Mouse (Mus musculus): ENCODE measurements around the gene Pum3. TPM values are rescaled to one million over a fixed set of nuclear protein-coding genes. Genes with fewer than 3 reads are reported as not detected.

Pum3 gene
- polyA plus RNA-seq (2015; fragmentation: Nextera tagmentation; extraction: Ambion mirVana): 34.7 and 47.8 TPM in 2 replicates

DNA sequence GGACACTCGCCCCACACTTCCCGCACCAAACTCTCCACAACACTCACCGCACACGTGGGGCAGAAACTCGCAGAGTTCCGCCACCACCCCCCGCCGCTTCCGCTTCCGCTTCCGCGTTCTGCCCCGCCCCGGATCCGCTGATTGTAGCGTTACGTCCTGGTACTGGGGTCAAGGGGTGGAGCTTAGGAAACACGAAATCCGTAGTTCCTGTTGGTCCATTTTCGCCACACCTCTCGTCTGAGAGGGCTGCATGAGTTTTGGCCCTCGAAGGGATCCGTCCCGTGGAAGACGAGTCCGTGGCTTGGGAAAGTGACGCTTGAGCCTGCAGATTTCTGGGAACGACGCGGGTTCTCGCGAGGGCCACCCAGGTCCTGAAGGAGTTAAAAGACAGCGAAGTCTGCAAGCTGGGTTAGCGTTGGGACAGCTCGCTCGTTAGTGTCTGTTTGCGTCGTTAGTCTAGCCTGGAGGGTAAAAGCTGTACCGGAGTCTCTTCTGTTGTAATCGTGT, at the start of gene Pum3:
Gene Pum3 (minus strand): TSS at position 81 of the 507 bp plus-strand sequence.
- Histone ChIP-seq H3K4me1 (ENCODE audit: control insufficient read depth, insufficient read depth, low read length) (peaks cover 14% of the 10 kb centered on the region), H3K36me3 (ENCODE audit: control insufficient read depth, insufficient read depth) (peaks cover 10% of the 10 kb centered on the region), H3K4me3 (ENCODE audit: low read length) (peak within 1 kb of the TSS; percentile 98), H3K9ac (ENCODE audit: low read length) (peak within 1 kb of the TSS; percentile 92), H3K27me3 (ENCODE audit: control insufficient read depth, insufficient read depth, low read length) (no peaks in the 10 kb centered on the region), H3K4me2 (ENCODE audit: low read depth, low read length) (peak within 1 kb of the TSS; percentile 98), H3K27ac (ENCODE audit: low read length) (peak within 1 kb of the TSS; percentile 96), H3K9me3 (replicated peaks; ENCODE audit: control insufficient read depth, low read length) (no peaks in the 10 kb centered on the region)
- peak; percentile 97 for ATAC-seq (replicated peaks; ENCODE audit: extremely low read depth, insufficient read depth, low FRiP score)
- WGBS: under 1% methylated on average over 40 of the region's 40 CpGs

DNA sequence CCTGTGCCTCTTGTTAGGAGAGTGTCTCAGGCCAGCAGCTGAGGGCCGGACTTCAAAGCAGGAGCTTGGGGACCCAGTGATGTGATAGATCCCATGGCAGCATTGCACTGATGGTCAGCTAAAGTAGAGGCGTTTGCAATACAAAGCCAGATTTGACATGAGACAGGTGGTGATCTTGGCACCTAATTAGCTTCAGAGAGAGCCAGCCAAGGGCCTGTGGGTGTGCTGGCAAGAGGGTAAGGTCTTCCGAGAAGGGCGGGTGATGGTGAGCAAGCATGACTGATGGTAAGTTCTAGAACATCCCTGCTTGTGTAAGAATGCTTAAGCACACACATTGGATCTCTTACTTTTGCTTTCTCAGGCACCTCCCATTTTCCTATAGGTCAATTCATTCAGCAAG, 37.1 kb upstream of the Pum3 start:
- Histone ChIP-seq H3K27me3 (ENCODE audit: control insufficient read depth, insufficient read depth, low read length) (no peaks in the 10 kb centered on the region), H3K4me1 (ENCODE audit: control insufficient read depth, insufficient read depth, low read length) (no peaks in the 10 kb centered on the region), H3K36me3 (ENCODE audit: control insufficient read depth, insufficient read depth) (no peaks in the 10 kb centered on the region), H3K9me3 (replicated peaks; ENCODE audit: control insufficient read depth, low read length) (no peaks in the 10 kb centered on the region), H3K27ac (ENCODE audit: low read length) (no peak overlapping the region), H3K9ac (ENCODE audit: low read length) (no peak overlapping the region), H3K4me2 (ENCODE audit: low read depth, low read length) (no peak overlapping the region), H3K4me3 (ENCODE audit: low read length) (no peak overlapping the region)
- no peak for ATAC-seq (replicated peaks; ENCODE audit: extremely low read depth, insufficient read depth, low FRiP score)
- 71% methylated on average over 4 of the region's 4 CpGs for WGBS

DNA sequence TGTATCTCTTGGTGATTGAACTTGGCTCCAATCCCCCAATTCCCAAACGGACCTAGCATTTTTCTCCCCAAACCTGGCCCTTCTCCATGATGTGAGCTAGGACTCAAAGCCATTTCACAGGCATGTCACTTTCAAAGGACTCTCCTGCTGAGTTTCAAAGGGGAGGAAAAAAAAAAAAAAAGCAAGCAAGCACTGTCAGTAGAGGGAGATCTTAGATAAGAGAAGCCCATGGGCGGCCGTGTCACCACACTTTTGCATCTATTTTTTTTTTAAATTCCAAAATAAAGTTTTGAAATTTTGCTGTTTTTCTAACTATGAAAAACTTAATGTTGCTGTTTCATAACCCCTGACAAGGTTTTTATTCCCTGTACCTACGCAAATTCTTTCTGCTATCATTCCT, 33.0 kb upstream of the Pum3 start:
- WGBS: 46% methylated on average over 4 of the region's 4 CpGs
- ATAC-seq (replicated peaks; ENCODE audit: extremely low read depth, insufficient read depth, low FRiP score): no peak

DNA sequence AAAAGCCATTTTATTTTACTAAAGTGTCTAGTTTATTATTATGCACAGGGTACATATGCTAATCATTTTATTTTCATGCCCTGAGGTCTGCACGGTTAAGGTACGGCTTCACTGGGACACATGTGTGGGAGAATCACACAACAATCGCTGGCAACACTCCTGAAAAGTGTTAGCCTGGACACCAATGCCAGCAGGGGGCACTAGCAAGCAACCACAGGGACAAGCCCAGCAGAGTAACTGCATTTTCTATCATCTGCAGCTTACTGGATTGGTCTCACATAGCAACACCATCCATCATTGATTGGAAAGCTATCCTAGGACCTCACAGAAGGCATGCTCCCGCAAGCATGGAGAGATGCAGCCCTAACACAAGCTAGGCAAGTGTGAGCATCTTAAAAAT, 20.8 kb upstream of the Pum3 start:
- Histone ChIP-seq H3K4me3 (ENCODE audit: low read length) (no peak overlapping the region), H3K4me1 (ENCODE audit: control insufficient read depth, insufficient read depth, low read length) (no peaks in the 10 kb centered on the region), H3K9me3 (replicated peaks; ENCODE audit: control insufficient read depth, low read length) (0 out of 2 replicates have a peak, but pooled peaks cover 3% of the 10 kb centered on the region), H3K4me2 (ENCODE audit: low read depth, low read length) (no peak overlapping the region), H3K27ac (ENCODE audit: low read length) (no peak overlapping the region), H3K9ac (ENCODE audit: low read length) (no peak overlapping the region), H3K36me3 (ENCODE audit: control insufficient read depth, insufficient read depth) (no peaks in the 10 kb centered on the region), H3K27me3 (ENCODE audit: control insufficient read depth, insufficient read depth, low read length) (no peaks in the 10 kb centered on the region)
- WGBS: 32% methylated on average over 4 of the region's 4 CpGs
- ATAC-seq (replicated peaks; ENCODE audit: extremely low read depth, insufficient read depth, low FRiP score): no peak

More for the DNA sequence above, 33.0 kb upstream of the Pum3 start:
- no peak overlapping the region for H3K4me3 ChIP-seq (ENCODE audit: low read length)
- H3K27me3 ChIP-seq (ENCODE audit: control insufficient read depth, insufficient read depth, low read length): no peaks in the 10 kb centered on the region; the same call in 1 of the 2 replicates
- no peak overlapping the region for H3K9ac ChIP-seq (ENCODE audit: low read length)
- no peaks in the 10 kb centered on the region for H3K9me3 ChIP-seq (replicated peaks; ENCODE audit: control insufficient read depth, low read length)
- no peaks in the 10 kb centered on the region for H3K36me3 ChIP-seq (ENCODE audit: control insufficient read depth, insufficient read depth)
- H3K27ac ChIP-seq (ENCODE audit: low read length): no peak overlapping the region
- H3K4me1 ChIP-seq (ENCODE audit: control insufficient read depth, insufficient read depth, low read length): no peaks in the 10 kb centered on the region
- no peak overlapping the region for H3K4me2 ChIP-seq (ENCODE audit: low read depth, low read length)

DNA sequence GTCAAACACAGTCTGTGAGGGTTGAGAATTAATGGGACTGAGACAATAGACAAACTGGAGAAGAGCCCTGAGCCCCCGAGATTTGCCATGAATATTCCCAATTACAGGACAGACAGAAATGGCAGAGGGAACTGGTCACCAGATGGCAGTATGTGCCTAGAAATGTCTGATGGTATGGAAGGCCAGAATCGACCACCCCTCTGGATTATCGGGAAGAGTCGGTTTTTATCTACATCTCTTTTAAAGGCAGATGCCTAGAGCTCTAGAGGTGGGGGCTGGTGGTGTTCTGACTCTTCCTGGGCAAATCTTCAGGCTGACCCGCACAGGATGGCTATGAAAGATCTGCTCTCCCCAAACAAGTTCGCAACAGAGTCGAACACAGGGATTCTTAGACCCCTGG, 17.9 kb upstream of the Pum3 start:
- no peak overlapping the region for H3K4me3 ChIP-seq (ENCODE audit: low read length)
- WGBS: 31% methylated on average over 7 of the region's 7 CpGs
- ATAC-seq (replicated peaks; ENCODE audit: extremely low read depth, insufficient read depth, low FRiP score): no peak
- H3K4me1 ChIP-seq (ENCODE audit: control insufficient read depth, insufficient read depth, low read length): no peaks in the 10 kb centered on the region
- H3K4me2 ChIP-seq (ENCODE audit: low read depth, low read length): no peak overlapping the region; the same call in 1 of the 2 replicates
- no peak overlapping the region for H3K9ac ChIP-seq (ENCODE audit: low read length)
- no peaks in the 10 kb centered on the region for H3K27me3 ChIP-seq (ENCODE audit: control insufficient read depth, insufficient read depth, low read length)
- no peaks in the 10 kb centered on the region for H3K9me3 ChIP-seq (replicated peaks; ENCODE audit: control insufficient read depth, low read length)
- H3K36me3 ChIP-seq (ENCODE audit: control insufficient read depth, insufficient read depth): no peaks in the 10 kb centered on the region
- H3K27ac ChIP-seq (ENCODE audit: low read length): no peak overlapping the region

DNA sequence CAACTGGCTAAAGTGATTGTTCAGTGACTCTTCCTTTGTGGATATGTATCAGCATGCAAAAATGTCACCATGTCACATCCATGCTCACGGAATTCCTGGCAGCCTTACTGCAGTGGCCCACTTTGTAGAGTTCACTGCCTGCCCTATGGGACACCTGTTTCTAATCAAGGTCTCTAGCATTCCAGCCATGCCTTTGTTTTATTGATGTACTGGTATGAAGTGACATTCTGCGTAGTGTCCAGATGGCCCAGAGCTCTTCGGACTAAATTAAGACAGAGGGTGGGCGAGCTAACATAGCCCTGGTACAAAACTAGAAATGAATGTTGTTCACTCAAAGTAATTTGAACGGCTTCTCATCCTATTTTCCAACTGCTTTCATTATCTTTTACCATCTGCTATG, 11.5 kb upstream of the Pum3 start:
- H3K36me3 ChIP-seq (ENCODE audit: control insufficient read depth, insufficient read depth): no peaks in the 10 kb centered on the region
- H3K4me2 ChIP-seq (ENCODE audit: low read depth, low read length): no peak overlapping the region
- no peak overlapping the region for H3K9ac ChIP-seq (ENCODE audit: low read length)
- H3K4me1 ChIP-seq (ENCODE audit: control insufficient read depth, insufficient read depth, low read length): peaks cover 3% of the 10 kb centered on the region
- WGBS: 58% methylated on average over 5 of the region's 5 CpGs
- H3K4me3 ChIP-seq (ENCODE audit: low read length): no peak overlapping the region
- no peaks in the 10 kb centered on the region for H3K27me3 ChIP-seq (ENCODE audit: control insufficient read depth, insufficient read depth, low read length)
- H3K9me3 ChIP-seq (replicated peaks; ENCODE audit: control insufficient read depth, low read length): no peaks in the 10 kb centered on the region
- ATAC-seq (replicated peaks; ENCODE audit: extremely low read depth, insufficient read depth, low FRiP score): peak; percentile 79
- peak overlapping the region; percentile 40 for H3K27ac ChIP-seq (ENCODE audit: low read length)

DNA sequence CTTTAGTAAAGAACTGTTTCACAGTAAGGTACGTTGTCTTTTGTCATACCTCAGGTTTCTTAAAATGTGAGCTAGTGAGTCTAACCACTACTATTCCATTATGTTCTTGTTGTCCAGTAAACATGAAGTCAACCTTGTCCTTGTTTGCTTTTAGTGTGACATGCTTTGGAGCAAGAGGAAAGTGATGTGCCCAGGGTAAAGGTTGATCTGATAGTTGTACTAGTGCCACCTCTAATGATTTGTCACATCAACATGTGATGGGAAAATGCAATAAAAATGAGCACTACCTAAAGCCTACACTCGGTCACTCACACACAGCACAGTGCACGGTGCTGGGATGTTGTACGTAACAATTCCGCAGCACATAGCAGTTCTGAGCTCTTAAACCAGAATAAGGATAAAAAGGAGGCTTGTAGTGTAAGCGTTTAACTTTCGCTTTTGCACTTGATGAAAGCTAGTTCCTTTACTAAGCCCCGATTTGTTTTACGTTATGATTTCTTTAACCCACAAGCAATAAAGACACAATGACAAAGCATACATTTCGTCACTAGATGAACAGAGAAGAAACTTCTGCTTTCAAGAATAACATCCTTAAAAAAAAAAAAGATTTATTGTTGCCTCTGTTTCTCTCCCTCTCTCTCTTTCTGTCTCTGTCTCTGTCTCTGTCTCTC, 8.5 kb upstream of the Pum3 start:
- no peak overlapping the region for H3K4me2 ChIP-seq (ENCODE audit: low read depth, low read length)
- no peaks in the 10 kb centered on the region for H3K36me3 ChIP-seq (ENCODE audit: control insufficient read depth, insufficient read depth)
- whole genome bisulfite sequencing: 78% methylated on average over 10 of the region's 10 CpGs
- H3K9me3 ChIP-seq (replicated peaks; ENCODE audit: control insufficient read depth, low read length): no peaks in the 10 kb centered on the region
- H3K9ac ChIP-seq (ENCODE audit: low read length): no peak overlapping the region
- no peak overlapping the region for H3K4me3 ChIP-seq (ENCODE audit: low read length)
- no peaks in the 10 kb centered on the region for H3K27me3 ChIP-seq (ENCODE audit: control insufficient read depth, insufficient read depth, low read length)
- peaks cover 3% of the 10 kb centered on the region for H3K4me1 ChIP-seq (ENCODE audit: control insufficient read depth, insufficient read depth, low read length)
- no peak overlapping the region for H3K27ac ChIP-seq (ENCODE audit: low read length)
- no peak for ATAC-seq (replicated peaks; ENCODE audit: extremely low read depth, insufficient read depth, low FRiP score)

DNA sequence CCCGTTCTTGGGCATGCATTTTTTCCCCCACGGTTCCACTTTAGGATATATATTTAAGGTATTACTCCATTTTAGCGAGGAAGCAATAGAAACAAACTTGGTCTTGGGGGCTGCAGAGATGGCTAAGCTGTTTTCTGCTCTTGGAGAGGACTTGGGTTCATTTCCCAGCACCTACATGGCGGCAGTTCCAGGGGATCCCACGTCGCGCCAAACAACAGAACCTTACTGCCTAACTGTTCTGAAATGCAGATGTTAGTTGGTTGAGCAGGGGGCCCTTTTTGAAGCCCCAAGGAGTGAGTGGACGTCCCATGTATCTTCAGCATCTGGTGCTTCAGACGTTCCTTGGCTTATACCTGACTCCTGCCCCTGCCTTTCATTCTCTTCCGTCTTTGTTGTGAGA, 781 bp upstream of the Pum3 start:
- H3K27ac ChIP-seq (ENCODE audit: low read length): peak overlapping the region; percentile 96
- peak overlapping the region; percentile 98 for H3K4me3 ChIP-seq (ENCODE audit: low read length)
- H3K36me3 ChIP-seq (ENCODE audit: control insufficient read depth, insufficient read depth): peaks cover 6% of the 10 kb centered on the region
- ATAC-seq (replicated peaks; ENCODE audit: extremely low read depth, insufficient read depth, low FRiP score): no peak
- no peaks in the 10 kb centered on the region for H3K27me3 ChIP-seq (ENCODE audit: control insufficient read depth, insufficient read depth, low read length)
- H3K4me1 ChIP-seq (ENCODE audit: control insufficient read depth, insufficient read depth, low read length): peaks cover 14% of the 10 kb centered on the region
- peak overlapping the region; percentile 98 for H3K4me2 ChIP-seq (ENCODE audit: low read depth, low read length)
- no peaks in the 10 kb centered on the region for H3K9me3 ChIP-seq (replicated peaks; ENCODE audit: control insufficient read depth, low read length)
- under 1% methylated on average over 10 of the region's 10 CpGs for WGBS
- H3K9ac ChIP-seq (ENCODE audit: low read length): peak overlapping the region; percentile 92

DNA sequence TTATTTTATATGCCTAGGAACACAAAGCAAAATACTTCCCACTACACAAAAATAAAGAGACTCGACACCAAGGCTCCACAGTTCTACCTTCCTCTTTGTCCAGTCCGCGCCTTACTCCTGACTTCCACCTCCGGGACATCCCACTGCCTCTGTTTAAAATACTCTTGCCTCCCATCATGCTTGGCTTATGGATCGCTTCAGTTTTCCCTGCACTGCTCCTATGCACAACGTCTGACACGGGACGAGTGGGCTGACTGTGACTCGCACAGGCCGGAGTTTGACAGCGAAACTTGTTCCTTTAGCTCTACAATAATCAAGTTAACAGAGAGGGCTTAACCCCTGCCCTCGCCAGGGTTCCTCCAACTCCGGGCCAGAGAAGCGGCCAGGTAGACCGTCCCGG, 344 bp downstream of the Pum3 start:
- H3K4me2 ChIP-seq (ENCODE audit: low read depth, low read length): peak overlapping the region; percentile 85
- H3K4me1 ChIP-seq (ENCODE audit: control insufficient read depth, insufficient read depth, low read length): peaks cover 14% of the 10 kb centered on the region
- ATAC-seq (replicated peaks; ENCODE audit: extremely low read depth, insufficient read depth, low FRiP score): peak; percentile 20; the same call in 1 of the 2 replicates
- peak overlapping the region; percentile 78 for H3K9ac ChIP-seq (ENCODE audit: low read length)
- H3K36me3 ChIP-seq (ENCODE audit: control insufficient read depth, insufficient read depth): peaks cover 14% of the 10 kb centered on the region
- H3K27me3 ChIP-seq (ENCODE audit: control insufficient read depth, insufficient read depth, low read length): no peaks in the 10 kb centered on the region
- no peaks in the 10 kb centered on the region for H3K9me3 ChIP-seq (replicated peaks; ENCODE audit: control insufficient read depth, low read length)
- peak overlapping the region; percentile 68; the same call in 1 of the 2 replicates for H3K27ac ChIP-seq (ENCODE audit: low read length)
- WGBS: under 1% methylated on average over 16 of the region's 16 CpGs
- peak overlapping the region; percentile 98 for H3K4me3 ChIP-seq (ENCODE audit: low read length)
